Mouse (Mus musculus): ENCODE measurements around the gene Icmt. TPM values are rescaled to one million over a fixed set of nuclear protein-coding genes. Genes with fewer than 3 reads are reported as not detected.

The Icmt gene
- 17.0 and 18.5 TPM in 2 replicates for polyA plus RNA-seq (2021; fragmentation: Nextera tagmentation)
- long read RNA-seq, experiment 1, full-length matches to known transcripts = 94 of 143 reads
- long read RNA-seq, experiment 1, partial matches to known transcripts = 24 of 143 reads
- long read RNA-seq, experiment 1, other reads (novel, unspliced or antisense) = 25 of 143 reads
- long read RNA-seq, experiment 2, full-length matches to known transcripts = 6 of 21 reads
- long read RNA-seq, experiment 2, partial matches to known transcripts = 0 of 21 reads
- long read RNA-seq, experiment 2, other reads (novel, unspliced or antisense) = 15 of 21 reads

GRCm38 (mm10) chr4:152296874-152297861 is at the start of gene Icmt:
TSS of gene Icmt (plus strand) at chr4:152297227.

GRCm38 (mm10) chr4:152273621-152274236 is 23.3 kb upstream of the Icmt start, which contains the start of gene Gpr153:
TSS of gene Gpr153 (plus strand) at chr4:152274232.

DNA sequence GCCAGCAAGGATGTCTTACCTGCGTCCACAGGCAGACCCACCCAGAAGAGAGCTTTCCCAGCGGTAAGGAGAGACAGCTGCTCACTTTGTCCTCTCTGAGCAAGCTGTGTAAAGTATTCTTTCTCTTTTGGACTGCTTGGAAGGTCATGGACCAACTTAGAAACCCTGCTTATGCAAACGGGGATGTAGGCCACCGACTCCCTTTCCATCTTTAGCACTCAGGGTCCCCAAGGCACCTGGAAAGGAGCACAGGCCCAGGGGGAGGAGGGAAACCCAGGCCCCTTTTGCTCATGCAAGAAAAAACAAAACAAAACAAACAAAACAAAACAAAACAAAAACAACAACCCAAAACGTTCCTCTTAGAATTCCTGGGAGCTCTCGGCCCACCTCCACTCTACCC is 5.5 kb upstream of the Icmt start, which contains the start of gene Hes3:
Gene Hes3, minus strand, starts transcription at position 101 of the 400 bp plus-strand sequence.

GRCm38 (mm10) chr4:152318517-152319234 is 21.6 kb downstream of the Icmt start, which contains the start of gene Rnf207:
TSS of gene Rnf207 (minus strand) at chr4:152318993.

DNA sequence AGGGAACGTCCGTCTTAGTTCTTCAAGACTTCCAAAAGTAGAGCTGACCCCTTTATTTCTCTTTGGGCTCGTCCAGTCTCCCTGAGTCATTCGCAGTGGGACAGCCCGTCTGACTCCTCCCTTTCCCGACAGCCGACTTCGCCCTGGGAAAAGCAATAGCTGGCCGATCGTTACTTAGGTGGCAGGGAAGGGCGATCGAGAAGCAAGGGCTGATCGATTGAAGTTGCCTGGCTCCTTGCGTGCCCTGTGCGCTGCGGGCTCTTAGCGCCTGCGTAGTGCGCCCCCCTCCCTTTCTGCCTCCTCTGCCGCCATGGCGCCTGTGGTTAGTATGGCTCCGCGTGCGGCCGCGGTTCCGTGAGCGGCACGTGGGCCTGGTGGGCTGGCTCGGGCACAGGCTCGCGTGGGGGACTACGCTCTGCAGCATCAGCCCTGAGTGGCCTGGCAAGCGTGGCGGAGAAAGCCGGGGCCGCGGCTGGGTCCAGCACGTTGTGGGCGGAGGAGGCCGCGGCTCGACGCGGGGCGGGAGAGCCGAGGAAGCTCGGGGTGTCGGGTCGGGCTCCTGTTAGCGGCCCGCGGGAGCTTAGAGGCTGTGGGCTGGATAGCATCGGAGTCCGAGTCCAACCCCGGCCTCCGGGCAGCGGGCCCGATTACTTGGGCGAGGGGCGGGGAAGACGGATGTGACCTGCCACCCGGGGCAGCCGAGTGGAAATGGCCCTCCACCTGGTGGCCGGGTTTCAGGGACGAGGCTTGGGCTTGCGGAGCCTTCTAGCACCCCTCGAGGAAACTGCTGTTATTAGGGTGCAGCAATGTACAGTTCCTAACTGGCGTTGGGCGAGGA is 28.8 kb downstream of the Icmt start, which contains the start of gene Rpl22:
Gene Rpl22, plus strand, starts transcription at position 169 of the 838 bp plus-strand sequence.

DNA sequence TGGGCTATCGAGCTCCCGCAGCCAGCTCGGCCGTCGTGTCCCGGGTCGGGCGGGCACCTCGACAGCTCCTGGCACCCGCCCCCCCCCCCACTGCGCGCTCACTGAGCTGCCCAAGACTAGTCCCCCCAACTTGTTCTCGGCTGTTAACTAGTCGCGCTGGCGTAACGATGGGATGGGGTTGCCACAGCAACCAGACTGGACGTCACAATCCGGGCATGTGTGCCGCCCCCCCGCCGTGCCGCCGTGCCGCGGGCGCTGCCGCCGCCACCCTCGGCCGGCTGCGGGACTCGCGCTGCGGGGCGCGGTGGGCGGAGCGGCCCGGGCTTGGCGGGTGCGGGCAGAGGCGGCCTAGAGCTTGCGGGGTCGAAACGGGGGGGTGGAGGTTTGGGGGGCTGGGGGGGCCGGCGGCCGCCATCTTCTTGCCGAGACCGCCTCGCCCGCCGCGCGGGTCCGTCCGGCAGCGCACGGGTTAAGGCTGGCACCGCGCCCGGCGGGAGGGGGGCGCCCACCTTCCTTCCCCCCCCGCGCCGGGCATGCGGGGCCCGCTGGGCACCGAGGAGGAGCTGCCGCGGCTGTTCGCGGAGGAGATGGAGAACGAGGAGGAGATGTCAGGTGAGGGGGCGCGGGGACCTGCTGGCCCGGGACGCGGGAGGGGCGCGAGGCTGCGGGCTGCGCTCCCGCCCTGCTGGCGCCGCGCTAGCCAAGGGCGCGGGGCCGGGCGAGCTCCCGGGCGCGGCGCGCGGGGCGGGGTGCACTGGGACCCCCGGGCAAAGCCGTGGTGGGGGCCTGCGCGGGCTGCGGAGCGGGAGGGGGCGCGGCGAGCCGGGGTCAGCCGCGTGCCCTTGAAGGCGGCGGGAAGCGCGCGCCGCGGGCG is 41.6 kb downstream of the Icmt start, which contains the start of gene Chd5:
Gene Chd5, plus strand, starts transcription at position 233 of the 874 bp plus-strand sequence.

Other genes starting within 250 kb of the Icmt start
- gene Plekhg5, start 224.7 kb upstream of the Icmt start, polyA plus RNA-seq (2021; fragmentation: Nextera tagmentation) = 10.1 and 17.7 TPM in 2 replicates
- gene Tnfrsf25, start 181.3 kb upstream of the Icmt start, polyA plus RNA-seq (2021; fragmentation: Nextera tagmentation) = 0.10 and 0.37 TPM in 2 replicates
- 0.93 and 2.0 TPM in 2 replicates for gene Espn, start 144.9 kb upstream of the Icmt start, polyA plus RNA-seq (2021; fragmentation: Nextera tagmentation)
- not detected in 2 replicates for gene Hes2, start 138.4 kb upstream of the Icmt start, polyA plus RNA-seq (2021; fragmentation: Nextera tagmentation)
- gene Acot7, start 119.1 kb upstream of the Icmt start, polyA plus RNA-seq (2021; fragmentation: Nextera tagmentation) = 310 and 366 TPM in 2 replicates
- gene Gpr153, start 23.0 kb upstream of the Icmt start, polyA plus RNA-seq (2021; fragmentation: Nextera tagmentation) = 2.4 and 6.7 TPM in 2 replicates
- gene Hes3, start 5.6 kb upstream of the Icmt start, polyA plus RNA-seq (2021; fragmentation: Nextera tagmentation) = 0.13 and 0.26 TPM in 2 replicates
- gene Rnf207, start 21.8 kb downstream of the Icmt start, polyA plus RNA-seq (2021; fragmentation: Nextera tagmentation) = 1.6 and 1.9 TPM in 2 replicates
- gene Rpl22, start 28.5 kb downstream of the Icmt start, polyA plus RNA-seq (2021; fragmentation: Nextera tagmentation) = 355 and 361 TPM in 2 replicates
- 73.6 and 117 TPM in 2 replicates for gene Chd5, start 41.4 kb downstream of the Icmt start, polyA plus RNA-seq (2021; fragmentation: Nextera tagmentation)
- gene Nphp4, start 179.5 kb downstream of the Icmt start, polyA plus RNA-seq (2021; fragmentation: Nextera tagmentation) = 2.2 and 2.4 TPM in 2 replicates
- 83.0 and 111 TPM in 2 replicates for gene Kcnab2, start 180.6 kb downstream of the Icmt start, polyA plus RNA-seq (2021; fragmentation: Nextera tagmentation)

Data from left cerebral cortex, adult 6 months (tissue).